Mouse (Mus musculus): ENCODE results near the gene Pak7. TPM values are rescaled to one million over a fixed set of nuclear protein-coding genes. Genes with fewer than 3 reads are reported as not detected.

Pak7 gene
- total RNA-seq, 2 experiments from 2014 or later = not detected

DNA sequence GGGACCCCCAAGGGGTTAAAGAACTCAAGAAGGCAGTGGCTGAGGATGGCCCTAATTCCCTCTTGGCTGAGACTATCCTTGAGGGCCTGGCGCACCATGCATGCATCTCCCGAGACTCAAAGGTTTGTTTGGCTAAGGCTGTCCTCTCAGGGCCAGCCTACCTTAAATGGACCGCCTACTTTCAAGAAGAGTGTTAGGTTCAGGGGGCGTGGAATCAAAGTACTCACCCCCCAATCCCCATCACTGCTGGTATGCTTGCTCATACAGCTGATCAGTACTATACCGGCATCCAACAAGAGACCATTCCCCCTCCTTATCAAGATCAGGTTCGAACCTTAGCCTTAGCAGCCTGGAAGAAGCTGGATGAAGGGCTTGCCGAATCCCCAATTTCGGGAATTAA, 156.5 kb downstream of the Pak7 start:
- intact Hi-C loops (cut with DNase I; ENCODE audit: low total_unique reads) = no loop called here
- DNase-seq = no peak

GRCm38 (mm10) chr2:136204034-136204433, 183.7 kb downstream of the Pak7 start:
- no peak for DNase-seq
- intact Hi-C loops (cut with DNase I; ENCODE audit: low total_unique reads) = no loop called here

DNA sequence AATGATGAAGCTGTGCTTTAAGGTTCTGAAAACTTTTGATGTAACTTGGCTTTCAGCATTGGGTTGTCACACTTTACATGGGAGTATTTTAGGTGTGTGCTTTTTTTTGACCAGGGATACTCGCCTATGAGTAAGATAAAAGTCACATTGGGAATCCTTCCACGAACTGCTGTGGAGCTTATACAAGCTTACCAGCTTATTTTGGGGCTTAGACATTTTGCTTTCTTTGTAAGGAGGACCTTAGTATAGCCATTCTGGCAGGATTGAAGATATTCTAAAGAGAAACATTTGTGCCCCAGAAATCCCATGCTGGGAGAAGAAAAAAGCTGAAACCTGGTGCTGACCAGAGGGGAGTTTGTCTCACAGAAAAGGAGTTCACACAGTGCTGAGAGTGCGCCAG, 212.7 kb downstream of the Pak7 start:
- intact Hi-C loops (cut with DNase I; ENCODE audit: low total_unique reads) = no loop called here
- DNase-seq = no peak

GRCm38 (mm10) chr2:136150752-136151151, 237.0 kb downstream of the Pak7 start:
- intact Hi-C loops (cut with DNase I; ENCODE audit: low total_unique reads) = no loop called here
- DNase-seq = no peak

GRCm38 (mm10) chr2:136149530-136149929, 238.2 kb downstream of the Pak7 start:
- no peak for DNase-seq
- intact Hi-C loops (cut with DNase I; ENCODE audit: low total_unique reads) = loop anchor here (5.0 to 10.0 kb wide), 2 partner anchors 408 to 785 kb away; no protein-coding TSS in a partner anchor

- DNase-seq = peak; percentile 54
- intact Hi-C loops (cut with DNase I; ENCODE audit: low total_unique reads) = loop anchor here (5.0 to 10.0 kb wide), 2 partner anchors 408 to 784 kb away; no protein-coding TSS in a partner anchor
These were observed 238.8 kb downstream of the Pak7 start for GRCm38 (mm10) chr2:136148999-136149398.

GRCm38 (mm10) chr2:136140807-136141206, 247.0 kb downstream of the Pak7 start:
- intact Hi-C loops (cut with DNase I; ENCODE audit: low total_unique reads) = loop anchor here (10.0 kb wide), 1 partner anchor 776 kb away; no protein-coding TSS in a partner anchor
- DNase-seq = no peak

- intact Hi-C loops (cut with DNase I; ENCODE audit: low total_unique reads) = loop anchor here (5.0 to 10.0 kb wide), 2 partner anchors 172 to 775 kb away; no protein-coding TSS in a partner anchor
- no peak for DNase-seq
These were observed 248.4 kb downstream of the Pak7 start for GRCm38 (mm10) chr2:136139159-136140069.

DNA sequence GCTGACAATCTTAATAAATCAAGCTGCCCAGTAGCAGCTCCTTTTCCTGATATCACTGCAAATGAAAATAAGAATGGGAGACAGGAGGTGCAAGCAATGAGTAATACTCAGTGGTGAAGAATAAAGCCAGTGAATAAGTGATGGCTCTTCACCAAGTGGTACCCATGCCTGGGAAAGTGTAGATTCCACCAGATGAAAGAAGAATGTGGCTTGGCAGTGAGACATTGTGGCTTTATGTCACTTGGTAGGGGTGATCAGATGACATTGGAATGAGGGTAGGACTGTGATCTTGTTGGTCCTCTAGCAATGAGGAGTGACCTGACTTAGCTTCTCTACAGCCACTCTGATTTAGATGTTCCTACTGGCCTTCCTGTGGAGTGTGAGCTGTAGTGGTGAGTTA, 249.3 kb downstream of the Pak7 start:
- intact Hi-C loops (cut with DNase I; ENCODE audit: low total_unique reads) = loop anchor here (5.0 kb wide), 1 partner anchor 171 kb away; no protein-coding TSS in a partner anchor
- no peak for DNase-seq

DNA sequence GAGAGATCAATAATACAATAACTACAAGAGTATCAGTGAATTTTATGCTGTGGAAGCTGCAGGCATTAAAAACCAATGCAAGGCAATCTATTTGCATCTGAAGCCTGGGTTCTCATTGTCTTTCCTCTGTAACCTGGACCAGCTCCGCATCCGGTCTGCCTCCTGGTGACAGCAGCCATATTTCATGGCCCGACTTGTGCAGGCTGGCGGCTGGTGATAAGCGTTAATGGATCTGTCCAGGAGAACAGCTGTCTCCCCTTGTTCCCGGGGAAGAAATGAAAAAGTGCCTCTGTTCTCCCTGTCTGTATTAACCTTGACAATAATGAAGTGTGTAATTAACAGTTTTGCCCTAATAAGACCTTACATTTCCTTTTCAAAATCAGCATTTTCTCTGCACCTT, 265.9 kb downstream of the Pak7 start:
- DNase-seq = no peak
- intact Hi-C loops (cut with DNase I; ENCODE audit: low total_unique reads) = no loop called here

- no peak for DNase-seq
- intact Hi-C loops (cut with DNase I; ENCODE audit: low total_unique reads) = no loop called here
These were observed 269.8 kb downstream of the Pak7 start for GRCm38 (mm10) chr2:136118006-136118405.

GRCm38 (mm10) chr2:136113374-136113773, 274.4 kb downstream of the Pak7 start:
- intact Hi-C loops (cut with DNase I; ENCODE audit: low total_unique reads) = no loop called here

GRCm38 (mm10) chr2:136109038-136109363, 278.8 kb downstream of the Pak7 start:
- intact Hi-C loops (cut with DNase I; ENCODE audit: low total_unique reads) = no loop called here
- DNase-seq = no peak

More at GRCm38 (mm10) chr2:136113374-136113773, 274.4 kb downstream of the Pak7 start:
- no peak for DNase-seq

DNA sequence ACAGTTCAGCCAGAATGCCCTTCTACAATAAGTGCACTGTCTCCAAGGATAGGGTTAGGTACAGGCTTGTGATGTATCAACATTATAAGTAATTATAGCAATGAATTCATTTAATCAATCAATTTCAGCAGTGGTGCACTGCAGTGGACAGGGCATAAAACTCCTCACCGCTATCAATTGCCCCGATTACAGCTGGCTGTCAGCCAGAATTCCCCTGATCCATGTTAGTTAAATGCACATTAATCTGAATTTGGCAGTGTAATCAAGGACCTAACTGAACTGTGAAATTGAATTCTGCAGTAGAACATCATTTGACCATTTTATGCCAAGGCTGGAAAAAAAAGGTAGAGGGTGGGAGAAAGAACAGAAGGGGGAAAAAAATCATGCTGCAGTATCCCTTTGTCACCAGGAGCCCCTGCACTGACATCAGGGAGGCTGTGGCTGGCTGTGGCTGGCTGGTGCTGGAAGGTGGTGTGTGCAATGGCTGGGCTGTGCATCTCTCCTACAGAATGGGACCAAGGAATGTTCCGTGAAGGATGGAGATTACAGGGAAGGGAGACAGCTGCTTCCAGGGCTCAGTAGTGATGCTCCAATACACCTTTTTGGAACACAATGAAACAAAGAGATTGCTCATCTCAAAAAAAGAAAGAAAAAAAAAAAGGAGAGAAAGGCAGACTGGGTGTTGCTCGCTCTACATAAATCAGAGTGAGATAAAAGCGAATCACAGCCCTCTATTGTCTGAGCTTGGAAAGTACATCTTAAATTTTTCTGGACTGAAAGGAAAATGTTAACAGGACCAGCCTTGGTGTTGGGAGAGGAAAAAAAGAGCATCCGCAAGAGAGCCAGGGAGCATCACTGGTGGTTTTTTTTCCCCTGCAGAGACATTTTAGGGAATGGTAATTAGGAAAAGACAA, 279.4 kb downstream of the Pak7 start:
- intact Hi-C loops (cut with DNase I; ENCODE audit: low total_unique reads) = no loop called here
- no peak for DNase-seq

- no peak for DNase-seq
- intact Hi-C loops (cut with DNase I; ENCODE audit: low total_unique reads) = no loop called here
These were observed 280.2 kb downstream of the Pak7 start for GRCm38 (mm10) chr2:136107597-136107996.

DNA sequence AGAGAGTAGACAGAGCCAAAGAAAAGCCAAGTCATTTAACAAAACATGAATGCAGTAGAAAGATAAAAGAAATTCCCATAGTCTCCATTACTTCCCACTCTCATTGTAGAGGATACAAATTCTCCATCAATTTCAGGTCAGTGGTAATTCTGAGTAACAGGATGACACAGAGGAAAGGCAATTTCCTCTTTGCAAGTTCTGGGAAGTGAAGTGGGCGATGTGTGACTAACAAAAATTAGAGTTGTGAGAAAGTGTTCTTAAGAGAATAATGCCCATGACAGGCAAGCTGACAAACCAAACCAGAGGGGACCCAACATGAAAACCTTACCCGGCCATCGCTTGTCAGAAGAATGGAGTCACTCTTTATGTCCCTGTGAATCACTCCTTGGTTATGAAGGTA, 290.6 kb downstream of the Pak7 start:
- intact Hi-C loops (cut with DNase I; ENCODE audit: low total_unique reads) = no loop called here
- no peak for DNase-seq

- intact Hi-C loops (cut with DNase I; ENCODE audit: low total_unique reads) = no loop called here
- DNase-seq = no peak
These were observed 291.8 kb downstream of the Pak7 start for GRCm38 (mm10) chr2:136095978-136096377.

GRCm38 (mm10) chr2:136064356-136064755, 323.4 kb downstream of the Pak7 start:
- intact Hi-C loops (cut with DNase I; ENCODE audit: low total_unique reads) = no loop called here
- no peak for DNase-seq

GRCm38 (mm10) chr2:136059029-136059669, 328.6 kb downstream of the Pak7 start:
- no peak for DNase-seq
- intact Hi-C loops (cut with DNase I; ENCODE audit: low total_unique reads) = no loop called here

GRCm38 (mm10) chr2:136058398-136058797, 329.4 kb downstream of the Pak7 start:
- intact Hi-C loops (cut with DNase I; ENCODE audit: low total_unique reads) = no loop called here
- DNase-seq = no peak
